Mouse (Mus musculus) central nervous system, embryonic 11.5 days (tissue): Measurements from ENCODE around the gene Gse1. TPM values are rescaled to one million over a fixed set of nuclear protein-coding genes. Genes with fewer than 3 reads are reported as not detected.

Experiments
- polyA plus RNA-seq: library from polyadenylated mRNA; depleted of rRNA; stranded (reverse); fragments of >200 nt; gene quantifications from 2 replicates; pipeline ENCODE4 v1.2.3, GENCODE M21; 2012; rRNA removed

Gse1 gene
- 49.7 and 78.8 TPM in 2 replicates for polyA plus RNA-seq

GRCm38 (mm10) chr8:120227891-120228591 is at the start of gene Gse1:
Gene Gse1, plus strand, starts transcription at chr8:120228456.

GRCm38 (mm10) chr8:120588908-120589771 is 360.9 kb downstream of the Gse1 start, which contains the start of gene Gins2:
Gene Gins2, minus strand, starts transcription at chr8:120589304.

Other genes starting within 250 kb of the Gse1 start
- 3.9 and 7.7 TPM in 2 replicates for gene Crispld2, start 236.0 kb upstream of the Gse1 start, polyA plus RNA-seq
- 32.8 and 35.5 TPM in 2 replicates for gene Zdhhc7, start 127.0 kb upstream of the Gse1 start, polyA plus RNA-seq
- 7.5 and 9.8 TPM in 2 replicates for gene 6430548M08Rik, start 114.3 kb upstream of the Gse1 start, polyA plus RNA-seq
- 1.6 and 2.5 TPM in 2 replicates for gene Fam92b, start 51.0 kb upstream of the Gse1 start, polyA plus RNA-seq